Mouse (Mus musculus) adrenal gland, adult 2 months (tissue): ENCODE data around the gene Cds1. TPM values are rescaled to one million over a fixed set of nuclear protein-coding genes. Genes with fewer than 3 reads are reported as not detected.

Experiments used
- DNase-seq: peaks from one replicate; pipeline ENCODE4 v3.0.0; 2021
- long read RNA-seq: library from polyadenylated mRNA; stranded (forward); transcript quantifications from one replicate; pipeline ENCODE4 v2.0.0, GENCODE M21; 2021
- polyA plus RNA-seq: library from polyadenylated mRNA; depleted of rRNA; stranded (reverse); fragments of >200 nt; gene quantifications from 2 replicates; pipeline ENCODE4 v1.2.3, GENCODE M21; 2012; rRNA removed
- total RNA-seq, 2 experiments: library from RNA; stranded (reverse); gene quantifications; 2 replicates each; pipeline ENCODE4 v1.2.3; 2021

Cds1 gene
- total RNA-seq (1 to 10 TPM; 6.6 to 8.6 TPM), polyA plus RNA-seq (4.3 and 6.2 TPM in 2 replicates)
- long read RNA-seq, transcript Cds1-201 (13 exons, 3,924 nt): major isoform, 5 of 11 reads
- long read RNA-seq, partial matches to known transcripts: 0 of 11 reads
- long read RNA-seq, other reads (novel, unspliced or antisense): 6 of 11 reads

GRCm38 (mm10) chr5:101764554-101765347, at the start of gene Cds1:
Gene Cds1, plus strand, starts transcription at chr5:101765130.
- peak; percentile 91 for DNase-seq

GRCm38 (mm10) chr5:101724216-101724615, 40.7 kb upstream of the Cds1 start:
- DNase-seq: no peak

GRCm38 (mm10) chr5:101724756-101725155, 40.2 kb upstream of the Cds1 start:
- no peak for DNase-seq

GRCm38 (mm10) chr5:101725703-101726102, 39.2 kb upstream of the Cds1 start:
- no peak for DNase-seq

- no peak for DNase-seq
Observed at GRCm38 (mm10) chr5:101726371-101726770, 38.6 kb upstream of the Cds1 start.

- DNase-seq: no peak
Observed at GRCm38 (mm10) chr5:101728304-101728905, 36.5 kb upstream of the Cds1 start.

GRCm38 (mm10) chr5:101737341-101737740, 27.6 kb upstream of the Cds1 start:
- no peak for DNase-seq

- no peak for DNase-seq
Observed at GRCm38 (mm10) chr5:101740471-101741223, 24.3 kb upstream of the Cds1 start.

GRCm38 (mm10) chr5:101741224-101741591, 23.7 kb upstream of the Cds1 start:
- no peak for DNase-seq

GRCm38 (mm10) chr5:101742014-101742413, 22.9 kb upstream of the Cds1 start:
- peak; percentile 62 for DNase-seq

- DNase-seq: no peak
Observed at GRCm38 (mm10) chr5:101742425-101742824, 22.5 kb upstream of the Cds1 start.

- DNase-seq: no peak
Observed at GRCm38 (mm10) chr5:101744886-101745285, 20.0 kb upstream of the Cds1 start.

- no peak for DNase-seq
Observed at GRCm38 (mm10) chr5:101753680-101754079, 11.2 kb upstream of the Cds1 start.

GRCm38 (mm10) chr5:101757669-101758068, 7.3 kb upstream of the Cds1 start:
- DNase-seq: no peak

- no peak for DNase-seq
Observed at GRCm38 (mm10) chr5:101761685-101762084, 3.2 kb upstream of the Cds1 start.

- no peak for DNase-seq
Observed at GRCm38 (mm10) chr5:101763571-101763970, 1.4 kb upstream of the Cds1 start.

GRCm38 (mm10) chr5:101765390-101765901, 516 bp downstream of the Cds1 start:
- DNase-seq: peak; percentile 64

GRCm38 (mm10) chr5:101766248-101766647, 1.3 kb downstream of the Cds1 start:
- DNase-seq: peak; percentile 22

- DNase-seq: no peak
Observed at GRCm38 (mm10) chr5:101767086-101767485, 2.2 kb downstream of the Cds1 start.

GRCm38 (mm10) chr5:101767486-101767885, 2.6 kb downstream of the Cds1 start:
- no peak for DNase-seq

- no peak for DNase-seq
Observed at GRCm38 (mm10) chr5:101768558-101768957, 3.6 kb downstream of the Cds1 start.

- no peak for DNase-seq
Observed at GRCm38 (mm10) chr5:101772621-101773020, 7.7 kb downstream of the Cds1 start.
